Mouse (Mus musculus): Measurements from ENCODE around the gene Olfr1392.

Olfr1392 gene

GRCm38 (mm10) chr11:49329686-49330085, 44.6 kb downstream of the Olfr1392 start:
- no peak for DNase-seq

- no peak for DNase-seq
These were observed 49.8 kb downstream of the Olfr1392 start, which contains the start of gene Olfr1390 for GRCm38 (mm10) chr11:49334888-49335287. Gene Olfr1390 (plus strand): TSS chr11:49335188.

GRCm38 (mm10) chr11:49337150-49337832, 52.2 kb downstream of the Olfr1392 start:
- DNase-seq: no peak
